Mouse (Mus musculus): ENCODE measurements around the gene Shroom2.

DNA sequence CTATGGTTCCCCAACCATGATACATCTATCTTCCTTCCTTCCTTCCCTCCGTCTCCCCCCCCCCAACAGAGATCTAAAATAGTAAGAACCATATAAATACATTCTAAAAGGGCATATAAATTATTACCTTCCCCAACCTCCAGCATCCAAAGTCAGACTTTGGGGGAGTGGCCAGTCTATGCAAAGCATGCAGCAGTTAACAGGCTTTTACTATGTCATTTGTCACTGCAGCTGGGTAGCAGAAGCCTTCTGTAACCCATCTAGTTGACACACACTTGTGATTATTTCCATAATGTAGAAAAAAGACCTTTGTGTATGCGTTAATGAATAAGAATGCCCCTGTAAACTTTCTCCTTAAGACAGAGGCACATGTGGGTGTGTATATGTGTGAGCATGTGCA is 126.6 kb downstream of the Shroom2 start:
- TF ChIP-seq CTCF (IDR thresholded peaks at IDR 0.05; ENCODE audit: low read depth) (no peak), EP300 (IDR thresholded peaks at IDR 0.05; ENCODE audit: low read depth) (no peak)

Data from liver, embryonic 14.5 days (tissue).